Mouse (Mus musculus): Measurements from ENCODE around the gene Fam118a.

Gene Fam118a

GRCm38 (mm10) chr15:85072651-85073050 is 43.9 kb downstream of the Fam118a start:
- DNase-seq (ENCODE audit: low spot score), result no peak

DNA sequence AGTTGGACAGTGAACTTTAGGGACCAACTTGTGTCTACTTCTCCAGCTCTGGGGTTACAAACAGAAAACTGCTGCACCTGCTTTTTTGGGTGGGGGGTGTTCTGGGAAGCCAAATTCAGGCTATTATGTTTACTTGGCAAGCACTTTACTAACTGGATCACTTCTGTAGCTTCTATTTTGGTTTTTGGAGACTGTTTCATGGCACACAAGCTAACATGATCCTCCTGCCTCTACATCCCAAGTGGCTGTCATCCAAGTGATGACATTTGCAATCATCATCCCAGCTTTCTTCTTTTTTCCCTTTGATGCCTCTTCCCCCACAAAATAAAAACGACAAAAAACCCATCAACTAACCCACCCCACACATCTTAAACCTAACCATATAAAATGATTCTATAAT is 56.9 kb downstream of the Fam118a start:
- DNase-seq (ENCODE audit: low spot score), result no peak
